Mouse (Mus musculus) forelimb bud, embryonic 11.5 days (tissue): ENCODE measurements at regions not wholly inside any gene's neighbourhood (a gene's known extent, or its start where the extent isn't known, plus 50 kb on each side); places are given as distances from the start of the nearest gene placed in this dataset.

Experiments used
- DNase-seq: peaks from one replicate; pipeline ENCODE4 v3.0.0-alpha.2; 2012; ENCODE audit warnings: low read depth, low spot score

DNA sequence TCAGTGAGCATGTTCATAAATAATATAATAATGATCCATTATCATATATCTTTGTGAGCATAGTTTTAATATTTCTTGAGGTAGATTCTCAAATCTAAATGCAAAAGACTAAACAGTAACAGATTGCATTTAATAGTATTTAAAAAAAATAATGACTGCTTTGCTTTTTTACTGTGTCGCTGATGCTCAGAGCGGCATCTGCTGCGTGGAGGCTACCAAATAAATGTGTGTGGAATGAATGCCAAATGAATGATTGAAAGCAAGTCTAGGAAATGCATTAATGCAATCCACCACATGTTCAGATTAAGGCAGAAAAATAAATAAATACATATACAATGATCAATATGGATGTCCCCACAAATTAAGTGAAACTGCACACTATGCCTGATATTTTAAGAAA lies 135.2 kb downstream of the Bard1 start:
- DNase-seq = no peak

DNA sequence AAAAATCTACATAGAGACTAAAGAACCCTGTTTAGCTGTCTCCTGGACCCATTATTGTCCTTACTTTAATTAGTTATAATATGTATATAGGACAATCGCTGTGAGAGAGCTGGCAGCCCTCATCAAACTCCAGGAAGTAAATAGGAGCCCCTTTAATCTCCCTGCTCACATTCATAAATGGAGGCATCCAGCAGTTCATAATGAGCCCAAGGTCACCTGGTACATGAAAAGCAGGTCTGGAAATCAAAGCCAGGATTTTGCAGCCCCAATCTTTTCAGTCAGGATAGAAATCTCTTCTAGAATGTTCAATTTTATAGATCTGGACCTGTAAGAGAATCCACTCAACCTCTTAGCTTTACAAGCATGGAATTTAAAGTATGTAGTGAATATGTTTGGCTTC lies 138.9 kb downstream of the Bard1 start:
- peak; percentile 16 for DNase-seq

DNA sequence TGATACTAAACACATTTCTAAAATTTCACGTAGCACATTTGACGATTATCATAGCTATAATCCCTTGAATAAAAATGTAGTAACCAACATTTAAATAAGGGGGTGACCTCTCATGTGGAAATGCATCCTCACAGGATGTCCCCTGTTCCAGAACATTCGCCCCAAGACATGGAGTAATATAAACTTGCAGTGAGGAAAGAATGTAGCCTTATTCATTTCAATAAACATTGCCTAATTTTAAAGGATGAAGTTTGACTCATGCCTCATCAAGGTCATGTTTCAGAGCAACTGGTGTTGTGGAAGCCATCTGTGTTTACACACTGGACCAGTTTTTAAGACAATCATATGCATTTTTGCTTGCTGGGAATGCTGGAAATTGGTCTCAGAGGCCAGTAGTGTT lies 156.4 kb downstream of the Bard1 start:
- DNase-seq = no peak
